Mouse (Mus musculus) ES-Bruce4 (cell line): Measurements from ENCODE around the gene Ccdc185. TPM values are rescaled to one million over a fixed set of nuclear protein-coding genes. Genes with fewer than 3 reads are reported as not detected.

Experiments used
- H3K27ac ChIP-seq: 2 replicates; pipeline ENCODE4 v1.5.1; 2012; ENCODE audit warnings: low read length, inconsistent platforms; ENCODE audit not compliant: insufficient read depth
- H3K27me3 ChIP-seq: 2 replicates; pipeline ENCODE4 v1.6.1; 2012; ENCODE audit warnings: mild to moderate bottlenecking, low read length, inconsistent platforms; ENCODE audit not compliant: control insufficient read depth, poor library complexity, insufficient read depth, severe bottlenecking
- H3K36me3 ChIP-seq: 2 replicates; pipeline ENCODE4 v1.6.1; 2012; ENCODE audit warnings: inconsistent platforms, mild to moderate bottlenecking, low read length, moderate library complexity; ENCODE audit not compliant: control insufficient read depth, poor library complexity, insufficient read depth, severe bottlenecking
- H3K4me1 ChIP-seq: one replicate; pipeline ENCODE4 v1.8.1; 2011; ENCODE audit warnings: low read length; ENCODE audit not compliant: control insufficient read depth, insufficient read depth
- H3K4me3 ChIP-seq: 2 replicates; pipeline ENCODE4 v1.5.1; 2011; ENCODE audit warnings: low read depth, mild to moderate bottlenecking, low read length
- H3K9ac ChIP-seq: 2 replicates; pipeline ENCODE4 v1.6.1; 2012; ENCODE audit warnings: low read depth, mild to moderate bottlenecking, inconsistent platforms; ENCODE audit not compliant: poor library complexity, severe bottlenecking
- H3K9me3 ChIP-seq: replicated peaks from 2 replicates; pipeline ENCODE4 v1.6.1; 2012; ENCODE audit warnings: mild to moderate bottlenecking, low read length, inconsistent platforms; ENCODE audit not compliant: control insufficient read depth, poor library complexity, insufficient read depth, severe bottlenecking
- CTCF ChIP-seq: IDR thresholded peaks from one replicate; pipeline ENCODE4 v1.8.1; 2011; ENCODE audit warnings: low read depth, low read length
- EP300 ChIP-seq: IDR thresholded peaks from 2 replicates; pipeline ENCODE4 v1.6.1; 2011; ENCODE audit warnings: low read depth, low read length; ENCODE audit not compliant: insufficient read depth
- POLR2A ChIP-seq: IDR thresholded peaks from one replicate; pipeline ENCODE4 v1.8.1; 2011; ENCODE audit warnings: low read length; ENCODE audit not compliant: insufficient read depth
- polyA plus RNA-seq: library from polyadenylated mRNA; stranded (reverse); fragments of >200 nt; gene quantifications from 2 replicates; pipeline ENCODE4 v1.2.4, GENCODE M21; 2011; ENCODE audit warnings: low read depth; ENCODE audit not compliant: missing spikeins, insufficient read depth, insufficient read length

Ccdc185 gene
- polyA plus RNA-seq, 1 experiment = not detected

GRCm38 (mm10) chr1:182758783-182759182 lies 9.8 kb upstream of the Ccdc185 start:
- Histone ChIP-seq H3K27ac (no peak overlapping the region), H3K9me3 (no peaks in the 10 kb centered on the region)
- TF ChIP-seq EP300 = no peak

DNA sequence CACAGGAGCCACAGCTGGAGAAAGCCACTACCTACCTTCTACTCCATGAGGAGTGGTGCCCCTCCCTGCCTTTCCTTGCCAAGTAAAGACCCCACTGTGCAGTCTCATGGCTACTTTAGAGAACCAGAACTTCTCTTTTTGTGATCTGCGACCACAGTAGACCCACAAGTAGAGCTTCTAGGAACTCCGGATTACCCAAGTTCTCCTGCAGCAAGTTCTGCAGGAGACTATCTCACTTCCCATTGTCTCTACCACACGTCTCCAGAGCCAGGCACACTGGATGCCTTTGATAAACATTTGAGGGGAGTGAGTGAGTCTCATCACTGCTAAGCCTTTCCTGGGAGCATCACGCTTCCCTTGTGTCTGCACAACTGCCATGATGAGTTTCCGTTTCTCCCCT lies 5.9 kb upstream of the Ccdc185 start:
- H3K9ac ChIP-seq = no peak overlapping the region
- H3K36me3 ChIP-seq = no peaks in the 10 kb centered on the region
- no peak overlapping the region for H3K27ac ChIP-seq
- no peaks in the 10 kb centered on the region for H3K9me3 ChIP-seq
- no peaks in the 10 kb centered on the region for H3K27me3 ChIP-seq
- H3K4me3 ChIP-seq = no peak overlapping the region
- no peaks in the 10 kb centered on the region for H3K4me1 ChIP-seq
- no peak for TF ChIP-seq CTCF
- no peak for TF ChIP-seq EP300
- no peak for TF ChIP-seq POLR2A

More at GRCm38 (mm10) chr1:182758783-182759182, 9.8 kb upstream of the Ccdc185 start:
- Histone ChIP-seq H3K9ac (no peak overlapping the region), H3K36me3 (no peaks in the 10 kb centered on the region), H3K4me1 (no peaks in the 10 kb centered on the region), H3K4me3 (no peak overlapping the region), H3K27me3 (no peaks in the 10 kb centered on the region)

- no peak overlapping the region for H3K4me3 ChIP-seq
- H3K27ac ChIP-seq = no peak overlapping the region
- H3K9me3 ChIP-seq = no peaks in the 10 kb centered on the region
- H3K9ac ChIP-seq = no peak overlapping the region
- H3K27me3 ChIP-seq = no peaks in the 10 kb centered on the region
- no peak for TF ChIP-seq EP300
- no peak for TF ChIP-seq CTCF
- no peak for TF ChIP-seq POLR2A
- H3K4me1 ChIP-seq = no peaks in the 10 kb centered on the region
- no peaks in the 10 kb centered on the region for H3K36me3 ChIP-seq
Measured at GRCm38 (mm10) chr1:182753694-182754093, 4.7 kb upstream of the Ccdc185 start.

GRCm38 (mm10) chr1:182751301-182751700 lies 2.3 kb upstream of the Ccdc185 start:
- TF ChIP-seq CTCF (no peak), POLR2A (no peak), EP300 (no peak)
- no peaks in the 10 kb centered on the region for H3K27me3 ChIP-seq
- no peak overlapping the region for H3K27ac ChIP-seq
- H3K4me3 ChIP-seq = no peak overlapping the region
- H3K36me3 ChIP-seq = no peaks in the 10 kb centered on the region
- H3K9ac ChIP-seq = no peak overlapping the region
- no peaks in the 10 kb centered on the region for H3K4me1 ChIP-seq
- no peaks in the 10 kb centered on the region for H3K9me3 ChIP-seq

DNA sequence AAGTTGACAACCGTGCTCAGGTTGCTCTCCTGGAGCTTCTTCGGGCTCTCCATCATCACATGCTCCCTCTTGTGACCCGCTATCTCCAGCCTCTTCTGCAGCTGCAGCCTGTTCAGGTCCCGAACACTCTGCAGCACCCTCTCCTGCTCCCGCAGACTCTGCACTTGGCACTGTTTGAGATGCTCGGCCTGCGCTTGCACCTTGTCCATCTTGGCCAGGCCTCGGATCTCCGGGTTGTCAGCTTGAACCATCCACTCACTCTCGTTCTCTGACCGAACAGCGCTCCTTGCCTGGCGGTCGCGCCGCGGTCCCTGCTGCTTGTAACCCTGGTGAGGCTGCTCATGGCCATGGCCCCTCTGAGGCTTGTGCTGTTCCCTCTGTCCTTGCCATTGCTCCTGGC lies 1.1 kb downstream of the Ccdc185 start:
- no peaks in the 10 kb centered on the region for H3K27me3 ChIP-seq
- H3K4me3 ChIP-seq = peak overlapping the region; percentile 41
- no peak for TF ChIP-seq CTCF
- no peak for TF ChIP-seq POLR2A
- no peak for TF ChIP-seq EP300
- no peaks in the 10 kb centered on the region for H3K4me1 ChIP-seq
- no peaks in the 10 kb centered on the region for H3K9me3 ChIP-seq
- H3K27ac ChIP-seq = no peak overlapping the region
- no peak overlapping the region for H3K9ac ChIP-seq
- no peaks in the 10 kb centered on the region for H3K36me3 ChIP-seq

DNA sequence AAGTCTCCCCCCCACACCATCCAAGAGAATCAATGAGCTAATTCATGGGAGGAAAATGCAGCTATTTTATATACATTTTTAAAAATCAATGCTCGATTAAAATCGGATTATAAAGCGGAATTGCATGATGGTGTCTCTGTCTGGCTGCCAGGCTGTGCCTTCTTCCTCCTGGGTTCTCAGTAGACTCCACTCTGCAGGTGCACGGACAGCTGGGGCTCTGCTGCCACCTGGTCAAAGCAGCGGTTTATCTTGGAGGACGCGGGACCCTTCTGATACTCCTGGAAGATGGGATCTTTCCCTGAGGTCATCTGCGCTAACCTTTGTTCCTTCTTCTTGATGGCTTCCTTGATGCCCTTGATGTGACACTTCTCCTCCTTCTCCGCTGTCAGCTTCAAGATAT lies 1.9 kb downstream of the Ccdc185 start:
- H3K9ac ChIP-seq = no peak overlapping the region
- H3K27me3 ChIP-seq = no peaks in the 10 kb centered on the region
- no peak overlapping the region for H3K27ac ChIP-seq
- no peak for TF ChIP-seq CTCF
- no peak for TF ChIP-seq EP300
- no peak for TF ChIP-seq POLR2A
- H3K36me3 ChIP-seq = no peaks in the 10 kb centered on the region
- peak overlapping the region; percentile 41 for H3K4me3 ChIP-seq
- no peaks in the 10 kb centered on the region for H3K9me3 ChIP-seq
- H3K4me1 ChIP-seq = no peaks in the 10 kb centered on the region
